Mouse (Mus musculus): ENCODE measurements at regions not wholly inside any gene's neighbourhood (a gene's known extent, or its start where the extent isn't known, plus 50 kb on each side); places are given as distances from the start of the nearest gene placed in this dataset.

DNA sequence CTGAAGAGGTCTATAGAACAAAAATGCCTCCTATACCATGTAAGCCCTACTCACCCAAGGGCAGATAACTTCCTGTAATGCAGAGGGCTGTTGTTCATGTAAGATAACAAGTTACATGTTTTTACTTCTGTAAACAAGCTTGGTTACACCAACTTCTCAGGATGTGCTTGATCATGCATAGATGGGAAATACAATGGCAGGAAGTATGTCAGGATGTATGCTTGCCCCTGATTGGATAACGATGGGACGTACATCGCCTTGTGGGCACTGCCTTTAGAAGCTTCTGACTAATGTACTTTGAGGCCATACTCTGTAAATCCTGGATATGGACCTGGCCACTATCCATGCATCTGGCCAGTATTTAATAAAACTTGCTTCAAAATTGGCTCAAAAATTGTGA is 69.2 kb upstream of the Pde3b start:
- 86% methylated on average over 3 of the region's 3 CpGs for WGBS

DNA sequence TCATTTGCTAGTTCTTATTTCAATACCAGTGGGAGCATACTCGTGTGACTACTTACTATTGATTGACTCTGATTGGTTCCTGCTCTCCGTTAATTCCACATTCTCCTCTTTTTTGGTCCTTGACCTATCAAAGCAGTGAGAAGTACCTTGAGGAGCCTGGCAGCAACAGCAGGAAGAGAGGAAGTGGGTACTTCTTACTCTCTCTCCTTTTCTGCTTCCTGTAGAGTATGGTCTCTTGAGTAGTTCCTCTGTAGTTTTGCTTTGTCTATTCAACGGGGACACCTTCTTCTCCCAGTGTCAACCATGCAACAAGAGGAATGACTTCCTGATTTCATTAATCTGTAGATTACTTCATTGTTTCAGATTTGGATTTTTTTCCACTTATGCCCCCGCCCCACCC is 68.1 kb upstream of the Pde3b start:
- Histone ChIP-seq H3K4me1 (ENCODE audit: control insufficient read depth, insufficient read depth, low read length) (no peaks in the 10 kb centered on the region), H3K9me3 (ENCODE audit: control insufficient read depth, low read length) (no peaks in the 10 kb centered on the region), H3K27ac (replicated peaks; ENCODE audit: low read depth, low read length) (no peak overlapping the region), H3K4me3 (replicated peaks; ENCODE audit: low read length) (no peak overlapping the region), H3K4me2 (replicated peaks; ENCODE audit: low read depth, low read length, severe bottlenecking) (no peak overlapping the region), H3K27me3 (ENCODE audit: control insufficient read depth, insufficient read depth, low read length) (no peaks in the 10 kb centered on the region), H3K9ac (ENCODE audit: low read depth, low read length, severe bottlenecking) (no peak overlapping the region), H3K36me3 (ENCODE audit: control insufficient read depth, insufficient read depth, low read length) (no peaks in the 10 kb centered on the region)
- WGBS: 88% methylated on average over 4 of the region's 4 CpGs
- ATAC-seq (ENCODE audit: low FRiP score, low read depth) (no peak), DNase-seq (ENCODE audit: low spot score) (no peak)
- no peak for TF ChIP-seq POLR2A (IDR thresholded peaks at IDR 0.05; ENCODE audit: borderline replicate concordance, extremely low read depth, insufficient read depth, insufficient read length)

More for the DNA sequence above, 69.2 kb upstream of the Pde3b start:
- Histone ChIP-seq H3K9ac (ENCODE audit: low read depth, low read length, severe bottlenecking) (no peak overlapping the region), H3K4me3 (replicated peaks; ENCODE audit: low read length) (no peak overlapping the region), H3K36me3 (ENCODE audit: control insufficient read depth, insufficient read depth, low read length) (no peaks in the 10 kb centered on the region), H3K27ac (replicated peaks; ENCODE audit: low read depth, low read length) (no peak overlapping the region), H3K4me1 (ENCODE audit: control insufficient read depth, insufficient read depth, low read length) (no peaks in the 10 kb centered on the region), H3K27me3 (ENCODE audit: control insufficient read depth, insufficient read depth, low read length) (no peaks in the 10 kb centered on the region), H3K9me3 (ENCODE audit: control insufficient read depth, low read length) (no peaks in the 10 kb centered on the region), H3K4me2 (replicated peaks; ENCODE audit: low read depth, low read length, severe bottlenecking) (no peak overlapping the region)
- no peak for DNase-seq (ENCODE audit: low spot score)
- ATAC-seq (ENCODE audit: low FRiP score, low read depth): no peak
- TF ChIP-seq POLR2A (IDR thresholded peaks at IDR 0.05; ENCODE audit: borderline replicate concordance, extremely low read depth, insufficient read depth, insufficient read length): no peak

DNA sequence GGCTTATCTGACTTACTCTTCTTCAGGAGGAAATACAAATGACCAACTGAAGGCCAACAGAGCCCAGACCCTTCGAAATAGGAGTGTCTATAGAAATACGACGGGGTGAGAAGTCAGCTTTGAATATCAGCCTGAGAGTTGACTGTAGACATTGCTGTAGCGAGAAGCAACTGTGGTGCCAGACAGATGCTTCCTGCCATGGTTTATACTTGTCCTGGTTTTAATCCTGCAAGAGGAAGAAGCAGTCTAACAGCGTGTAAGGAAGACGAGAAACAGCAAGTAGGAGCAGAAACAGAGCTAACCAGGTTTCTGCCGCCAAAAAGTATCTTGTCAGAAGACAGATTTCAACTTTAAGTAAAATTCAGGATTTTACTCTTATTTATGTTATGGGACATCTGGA is 64.1 kb upstream of the Pde3b start:
- no peak for ATAC-seq (ENCODE audit: low FRiP score, low read depth)

DNA sequence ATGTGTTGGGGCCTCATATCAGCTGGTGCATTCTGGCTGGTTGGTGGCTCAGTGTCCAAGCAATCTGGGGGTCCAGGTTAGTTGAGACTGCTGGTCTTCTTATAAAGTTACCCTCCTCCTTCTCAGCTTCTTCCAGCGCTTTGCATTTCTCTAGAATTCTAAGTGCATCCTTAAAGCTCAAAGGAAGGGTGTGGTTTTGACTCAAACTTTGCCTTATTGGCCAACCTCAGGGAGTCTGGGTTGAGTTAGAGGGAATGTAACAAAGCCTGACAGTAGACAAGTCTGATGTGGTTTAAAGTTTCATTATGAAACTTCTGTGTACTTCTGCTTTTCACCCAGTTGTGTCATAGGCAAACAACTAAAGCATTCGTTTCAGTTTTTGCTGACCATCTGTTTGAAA is 58.7 kb upstream of the Pde3b start:
- DNase-seq (ENCODE audit: low spot score) (no peak), ATAC-seq (ENCODE audit: low FRiP score, low read depth) (no peak)

More for the DNA sequence above, 64.1 kb upstream of the Pde3b start:
- 75% methylated on average over 7 of the region's 7 CpGs for WGBS
- Histone ChIP-seq H3K4me3 (replicated peaks; ENCODE audit: low read length) (no peak overlapping the region), H3K9ac (ENCODE audit: low read depth, low read length, severe bottlenecking) (no peak overlapping the region), H3K9me3 (ENCODE audit: control insufficient read depth, low read length) (no peaks in the 10 kb centered on the region), H3K36me3 (ENCODE audit: control insufficient read depth, insufficient read depth, low read length) (no peaks in the 10 kb centered on the region), H3K27ac (replicated peaks; ENCODE audit: low read depth, low read length) (no peak overlapping the region), H3K27me3 (ENCODE audit: control insufficient read depth, insufficient read depth, low read length) (no peaks in the 10 kb centered on the region), H3K4me2 (replicated peaks; ENCODE audit: low read depth, low read length, severe bottlenecking) (no peak overlapping the region), H3K4me1 (ENCODE audit: control insufficient read depth, insufficient read depth, low read length) (no peaks in the 10 kb centered on the region)
- TF ChIP-seq POLR2A (IDR thresholded peaks at IDR 0.05; ENCODE audit: borderline replicate concordance, extremely low read depth, insufficient read depth, insufficient read length): no peak
- no peak for DNase-seq (ENCODE audit: low spot score)

DNA sequence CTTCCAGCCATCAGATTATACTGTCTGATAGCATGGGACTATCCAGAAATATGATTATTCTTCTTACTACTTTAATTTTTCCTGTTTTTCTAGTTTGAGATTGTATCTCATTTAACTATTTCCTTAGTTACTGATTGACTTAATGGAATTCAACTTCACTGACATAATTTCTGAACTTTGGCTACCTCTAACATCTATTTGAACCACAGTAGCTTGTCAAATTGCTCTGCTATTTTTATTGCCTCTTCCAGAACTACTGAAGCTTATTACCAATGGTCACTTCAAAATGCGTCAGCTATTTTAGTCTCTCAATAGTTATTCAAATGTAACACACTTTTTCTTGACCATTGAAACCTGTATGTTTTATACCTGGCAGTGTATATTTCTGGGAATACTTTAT is 52.9 kb upstream of the Pde3b start:
- Histone ChIP-seq H3K4me1 (ENCODE audit: control insufficient read depth, insufficient read depth, low read length) (no peaks in the 10 kb centered on the region), H3K4me3 (replicated peaks; ENCODE audit: low read length) (no peak overlapping the region), H3K4me2 (replicated peaks; ENCODE audit: low read depth, low read length, severe bottlenecking) (no peak overlapping the region), H3K27me3 (ENCODE audit: control insufficient read depth, insufficient read depth, low read length) (no peaks in the 10 kb centered on the region), H3K27ac (replicated peaks; ENCODE audit: low read depth, low read length) (no peak overlapping the region), H3K9me3 (ENCODE audit: control insufficient read depth, low read length) (no peaks in the 10 kb centered on the region), H3K36me3 (ENCODE audit: control insufficient read depth, insufficient read depth, low read length) (no peaks in the 10 kb centered on the region), H3K9ac (ENCODE audit: low read depth, low read length, severe bottlenecking) (no peak overlapping the region)
- DNase-seq (ENCODE audit: low spot score) (no peak), ATAC-seq (ENCODE audit: low FRiP score, low read depth) (no peak)
- TF ChIP-seq POLR2A (IDR thresholded peaks at IDR 0.05; ENCODE audit: borderline replicate concordance, extremely low read depth, insufficient read depth, insufficient read length): no peak
- 94% methylated on average over 1 of the region's 1 CpGs for WGBS

More for the DNA sequence above, 58.7 kb upstream of the Pde3b start:
- Histone ChIP-seq H3K36me3 (ENCODE audit: control insufficient read depth, insufficient read depth, low read length) (no peaks in the 10 kb centered on the region), H3K9me3 (ENCODE audit: control insufficient read depth, low read length) (no peaks in the 10 kb centered on the region), H3K27me3 (ENCODE audit: control insufficient read depth, insufficient read depth, low read length) (no peaks in the 10 kb centered on the region), H3K9ac (ENCODE audit: low read depth, low read length, severe bottlenecking) (no peak overlapping the region), H3K27ac (replicated peaks; ENCODE audit: low read depth, low read length) (no peak overlapping the region), H3K4me2 (replicated peaks; ENCODE audit: low read depth, low read length, severe bottlenecking) (no peak overlapping the region), H3K4me3 (replicated peaks; ENCODE audit: low read length) (no peak overlapping the region), H3K4me1 (ENCODE audit: control insufficient read depth, insufficient read depth, low read length) (no peaks in the 10 kb centered on the region)
- 74% methylated on average over 2 of the region's 2 CpGs for WGBS
- no peak for TF ChIP-seq POLR2A (IDR thresholded peaks at IDR 0.05; ENCODE audit: borderline replicate concordance, extremely low read depth, insufficient read depth, insufficient read length)

DNA sequence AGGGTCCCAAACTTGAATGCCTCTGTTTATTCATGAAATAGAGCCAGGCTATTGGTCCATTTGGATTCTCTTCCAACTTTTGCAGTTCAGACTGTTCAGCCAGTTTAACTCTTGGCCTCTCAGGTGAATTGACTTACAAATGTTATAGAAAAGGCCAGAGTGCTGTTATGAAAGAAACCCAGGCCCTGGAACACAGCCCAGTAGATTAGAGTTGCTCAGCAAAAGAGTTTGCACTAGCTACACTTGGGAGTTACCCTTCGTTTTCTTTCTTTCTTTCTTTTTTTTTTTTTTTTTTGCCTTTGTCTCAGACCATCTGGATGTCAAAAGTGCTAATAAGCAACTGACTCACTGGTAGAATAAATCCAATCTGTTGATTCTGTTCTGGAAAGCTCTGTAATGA is 51.0 kb upstream of the Pde3b start:
- no peaks in the 10 kb centered on the region for H3K36me3 ChIP-seq (ENCODE audit: control insufficient read depth, insufficient read depth, low read length)
- ATAC-seq (ENCODE audit: low FRiP score, low read depth) (no peak), DNase-seq (ENCODE audit: low spot score) (peak; percentile 4)
- no peak overlapping the region for H3K4me2 ChIP-seq (replicated peaks; ENCODE audit: low read depth, low read length, severe bottlenecking)
- H3K27me3 ChIP-seq (ENCODE audit: control insufficient read depth, insufficient read depth, low read length): no peaks in the 10 kb centered on the region
- no peak overlapping the region for H3K27ac ChIP-seq (replicated peaks; ENCODE audit: low read depth, low read length)
- H3K4me3 ChIP-seq (replicated peaks; ENCODE audit: low read length): no peak overlapping the region
- no peaks in the 10 kb centered on the region for H3K4me1 ChIP-seq (ENCODE audit: control insufficient read depth, insufficient read depth, low read length)
- no peak overlapping the region for H3K9ac ChIP-seq (ENCODE audit: low read depth, low read length, severe bottlenecking)
- no peaks in the 10 kb centered on the region for H3K9me3 ChIP-seq (ENCODE audit: control insufficient read depth, low read length)
- 33% methylated on average over 1 of the region's 1 CpGs for WGBS
- TF ChIP-seq POLR2A (IDR thresholded peaks at IDR 0.05; ENCODE audit: borderline replicate concordance, extremely low read depth, insufficient read depth, insufficient read length): no peak
